Mouse (Mus musculus): ENCODE results near the gene Xlr4b.
"Not testable (repeated sequence)": the region's sequence is repeated elsewhere in the genome, so short reads cannot be mapped to it uniquely, and the experiment has no call there.

Xlr4b gene

GRCm38 (mm10) chrX:73213819-73214564 is at the start of gene Xlr4b:
Gene Xlr4b, plus strand, starts transcription at chrX:73214333.
- DNase-seq (ENCODE audit: low spot score), result not testable (repeated sequence)

GRCm38 (mm10) chrX:73176889-73177288 is 37.2 kb upstream of the Xlr4b start, which contains the start of gene Spin2d:
Gene Spin2d, minus strand, starts transcription at chrX:73176989.
- DNase-seq (ENCODE audit: low spot score), result not testable (repeated sequence)

- DNase-seq (ENCODE audit: low spot score), result not testable (repeated sequence)
Measured at GRCm38 (mm10) chrX:73191934-73192333, 22.2 kb upstream of the Xlr4b start, which contains the start of gene Xlr3b. Gene Xlr3b, plus strand, starts transcription at chrX:73192207.

GRCm38 (mm10) chrX:73225365-73225764 is 11.2 kb downstream of the Xlr4b start:
- DNase-seq (ENCODE audit: low spot score), result no peak

GRCm38 (mm10) chrX:73227914-73228605 is 13.9 kb downstream of the Xlr4b start, which contains the start of gene F8a:
Gene F8a, plus strand, starts transcription at chrX:73228291.
- DNase-seq (ENCODE audit: low spot score), result peak; percentile 81

GRCm38 (mm10) chrX:73228606-73229214 is 14.6 kb downstream of the Xlr4b start:
- DNase-seq (ENCODE audit: low spot score), result peak; percentile 41

- no peak for DNase-seq (ENCODE audit: low spot score)
Measured at GRCm38 (mm10) chrX:73229288-73229687, 15.2 kb downstream of the Xlr4b start.

GRCm38 (mm10) chrX:73242821-73243325 is 28.7 kb downstream of the Xlr4b start, which contains the start of gene Xlr4c:
Gene Xlr4c, minus strand, starts transcription at chrX:73243130.
- not testable (repeated sequence) for DNase-seq (ENCODE audit: low spot score)

GRCm38 (mm10) chrX:73262428-73262827 is 48.3 kb downstream of the Xlr4b start:
- DNase-seq (ENCODE audit: low spot score), result not testable (repeated sequence)

GRCm38 (mm10) chrX:73265270-73265669 is 51.1 kb downstream of the Xlr4b start, which contains the start of gene Xlr3c:
Gene Xlr3c, minus strand, starts transcription at chrX:73265390.
- not testable (repeated sequence) for DNase-seq (ENCODE audit: low spot score)

Data from retina, embryonic 14.5 days (tissue).